Mouse (Mus musculus) kidney, postnatal 14 days (tissue): Measurements from ENCODE around the gene Ptbp1.

Experiments used
- DNase-seq: peaks from one replicate; pipeline ENCODE4 v3.0.0; 2022; ENCODE audit warnings: mixed read lengths

Ptbp1 gene

DNA sequence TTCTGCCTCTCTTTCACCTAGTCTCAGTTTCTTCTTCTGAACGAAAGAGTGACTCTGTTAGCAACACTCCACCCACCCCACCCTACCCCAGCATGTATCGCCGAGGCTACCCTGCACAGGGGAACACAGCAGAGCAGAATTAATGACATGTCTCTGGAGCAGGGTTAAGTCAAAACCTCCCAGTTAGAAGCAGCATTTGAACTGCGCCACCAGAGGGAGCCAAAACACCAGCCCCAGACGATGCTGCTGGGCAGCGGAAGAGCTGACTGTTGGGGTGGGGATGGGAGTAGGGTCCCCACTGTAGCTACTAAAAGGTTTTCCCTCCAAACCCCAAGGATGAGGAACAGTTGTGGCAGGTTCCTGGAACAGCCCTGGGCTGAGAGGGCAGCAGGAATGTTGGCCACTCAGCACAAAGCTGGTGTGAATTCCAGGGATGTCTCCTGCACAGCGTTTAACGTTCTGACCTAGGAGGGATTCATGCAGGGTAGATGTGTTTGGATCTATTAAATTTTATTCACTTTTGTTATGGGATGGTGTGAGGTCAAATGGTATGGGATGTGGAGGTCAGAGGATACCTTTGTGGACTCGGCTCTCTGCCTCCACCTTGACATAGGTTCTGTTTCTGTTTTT is 19.3 kb upstream of the Ptbp1 start:
- DNase-seq = peak; percentile 82

DNA sequence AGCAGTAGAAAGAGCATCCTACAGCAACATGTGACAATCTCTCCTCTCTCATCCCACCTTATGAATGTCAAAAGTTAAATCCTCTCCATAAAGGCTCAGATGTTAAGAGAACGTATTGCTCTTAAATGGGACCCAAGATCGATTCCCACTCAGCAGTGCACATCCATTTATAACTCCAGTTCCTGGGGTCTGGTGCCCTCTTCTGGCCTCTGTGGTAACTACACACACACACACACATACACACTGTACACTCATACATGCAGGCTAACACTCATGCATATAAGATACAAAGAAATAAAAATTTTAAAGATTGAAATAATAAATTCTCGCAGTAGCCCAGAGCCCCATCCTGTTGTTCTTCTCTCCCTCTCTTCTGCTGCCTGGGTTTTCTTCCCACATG is 17.3 kb upstream of the Ptbp1 start:
- no peak for DNase-seq

DNA sequence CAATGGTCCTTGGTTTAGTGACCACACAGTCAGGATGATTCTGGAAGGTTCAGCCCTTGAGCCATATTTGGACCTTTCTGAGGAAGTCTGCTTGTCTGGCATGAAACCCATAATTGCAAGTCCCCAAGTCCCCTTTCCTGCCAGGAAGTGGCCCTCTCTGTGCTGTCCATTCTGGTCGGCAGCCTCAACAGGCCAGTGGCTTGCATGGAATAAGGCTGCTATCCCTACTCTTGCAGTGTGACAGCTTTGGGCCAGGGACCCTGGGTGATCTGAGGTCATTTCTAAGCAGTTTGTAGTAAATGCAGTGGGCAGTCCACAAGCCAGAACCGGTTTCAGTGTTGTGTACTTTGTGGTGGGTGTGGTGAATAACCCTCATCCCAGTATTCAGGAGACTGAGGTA is 16.1 kb upstream of the Ptbp1 start:
- no peak for DNase-seq

DNA sequence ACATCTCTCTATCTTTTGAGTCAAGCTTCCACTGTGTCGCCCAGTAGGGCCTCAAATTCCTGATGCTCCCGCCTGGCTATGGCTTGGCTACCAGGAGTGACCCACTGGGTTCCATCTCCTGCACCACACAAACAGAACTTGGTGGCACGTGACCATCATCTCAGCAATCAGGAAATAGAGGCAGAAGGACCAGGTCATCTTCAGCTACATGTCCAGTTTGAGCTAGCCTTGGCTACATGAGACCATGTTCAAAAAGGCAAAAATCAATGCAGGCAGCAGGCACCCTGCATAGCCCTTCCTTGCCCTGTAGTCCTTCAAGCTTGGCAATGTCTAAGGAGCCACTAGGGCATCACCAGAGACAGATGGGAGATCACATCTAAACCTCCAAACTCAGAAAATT is 14.1 kb upstream of the Ptbp1 start:
- DNase-seq = no peak

DNA sequence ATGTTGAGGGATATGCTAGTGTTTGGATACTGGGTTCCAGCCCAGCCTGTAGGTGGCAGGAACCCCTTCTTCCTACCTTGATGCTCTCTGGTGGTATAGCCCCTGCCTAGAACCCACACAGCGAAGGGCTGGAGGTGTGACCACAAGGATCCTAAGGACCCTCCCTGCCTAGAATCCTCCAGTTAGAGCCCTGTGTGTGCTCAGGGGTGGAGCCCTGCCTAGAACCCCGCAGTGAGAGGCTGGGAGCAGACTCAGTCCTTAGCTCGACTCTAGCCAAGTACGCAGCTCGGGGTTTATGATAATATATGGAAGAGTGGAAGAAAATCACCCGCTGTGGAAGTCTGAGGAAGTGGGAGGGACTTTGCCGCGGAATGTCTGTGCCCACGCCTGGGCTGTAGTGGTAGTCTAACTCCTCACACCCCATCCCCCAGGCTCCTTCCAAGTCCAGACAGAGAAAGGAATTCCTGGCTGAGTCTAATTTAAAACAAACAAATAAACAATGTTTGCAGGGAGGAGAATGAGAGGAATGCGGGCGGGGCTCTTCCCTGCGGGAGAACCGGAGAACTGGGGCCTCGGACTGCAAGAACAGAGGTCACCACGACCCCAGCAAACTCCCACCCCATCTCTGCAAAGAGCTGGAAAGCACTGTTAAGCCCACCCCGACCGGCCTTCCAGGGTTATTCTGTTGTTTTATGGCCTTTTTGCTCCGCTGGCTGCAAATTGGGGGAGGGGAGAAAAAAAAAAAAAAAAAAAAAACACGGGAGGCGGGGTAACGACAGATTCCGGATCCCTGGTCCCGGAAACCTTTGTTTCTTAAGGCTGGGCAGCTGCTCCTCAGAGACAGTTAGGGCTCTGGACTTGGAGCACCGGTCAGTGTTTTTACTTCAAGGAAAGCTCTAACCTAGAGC is 13.3 kb upstream of the Ptbp1 start:
- peak; percentile 90 for DNase-seq

DNA sequence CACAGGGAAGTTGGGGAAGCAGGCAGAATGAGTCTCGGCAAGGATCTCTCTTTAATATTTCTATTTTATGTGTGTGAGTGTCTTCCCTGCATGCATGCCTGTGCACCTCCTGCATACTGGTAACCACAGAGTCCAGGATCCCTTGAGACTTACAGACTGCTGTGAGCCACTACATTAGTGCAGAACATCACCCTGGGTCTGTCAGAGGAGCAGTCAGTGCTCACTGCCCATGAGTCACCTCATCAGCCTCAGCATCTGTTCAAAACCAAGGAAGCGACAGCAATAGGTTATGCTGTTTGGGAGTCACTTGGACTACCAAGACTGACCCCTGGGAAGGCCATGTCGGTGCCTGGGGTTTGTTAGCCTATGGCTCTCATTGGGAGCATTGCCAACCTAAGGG is 11.9 kb upstream of the Ptbp1 start:
- DNase-seq = no peak

DNA sequence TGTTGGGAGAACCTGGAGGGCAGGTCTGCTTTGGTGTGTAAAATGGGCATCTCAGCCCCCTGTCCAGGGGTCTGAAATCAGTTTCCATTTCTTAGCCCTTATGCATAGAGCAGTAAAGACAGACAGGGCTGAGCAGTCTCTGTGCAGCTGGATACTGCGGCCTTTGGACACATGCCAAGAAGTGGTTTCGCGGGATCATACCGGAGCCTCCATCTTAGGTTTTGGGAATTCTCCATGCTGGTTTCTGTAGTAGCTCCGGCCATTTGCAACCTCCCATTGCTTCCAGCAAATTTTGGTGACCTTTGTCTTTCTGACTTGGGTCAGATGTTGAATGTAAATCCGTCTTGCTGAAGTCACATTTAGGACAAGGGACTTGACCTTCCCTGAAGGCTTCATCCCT is 10.8 kb upstream of the Ptbp1 start:
- no peak for DNase-seq

DNA sequence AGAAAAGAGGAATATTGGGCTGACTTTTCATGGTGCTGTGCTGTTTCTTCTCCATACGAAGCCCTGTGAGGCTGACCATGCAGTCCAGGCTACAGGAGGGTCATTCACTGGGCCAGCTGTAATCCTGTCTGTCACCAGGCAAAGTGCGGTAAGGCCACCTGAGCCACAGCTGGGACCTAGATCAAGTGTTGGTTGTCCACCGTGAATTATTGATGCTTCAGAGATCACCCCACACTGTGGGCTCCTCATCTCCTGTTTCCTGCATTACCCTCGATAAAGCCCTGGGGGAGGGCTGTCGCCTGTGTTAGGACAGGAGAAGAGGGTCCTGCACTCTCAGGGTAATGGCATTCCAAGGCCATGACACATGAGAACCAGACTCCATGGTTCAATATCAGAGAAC is 7.7 kb upstream of the Ptbp1 start:
- no peak for DNase-seq

DNA sequence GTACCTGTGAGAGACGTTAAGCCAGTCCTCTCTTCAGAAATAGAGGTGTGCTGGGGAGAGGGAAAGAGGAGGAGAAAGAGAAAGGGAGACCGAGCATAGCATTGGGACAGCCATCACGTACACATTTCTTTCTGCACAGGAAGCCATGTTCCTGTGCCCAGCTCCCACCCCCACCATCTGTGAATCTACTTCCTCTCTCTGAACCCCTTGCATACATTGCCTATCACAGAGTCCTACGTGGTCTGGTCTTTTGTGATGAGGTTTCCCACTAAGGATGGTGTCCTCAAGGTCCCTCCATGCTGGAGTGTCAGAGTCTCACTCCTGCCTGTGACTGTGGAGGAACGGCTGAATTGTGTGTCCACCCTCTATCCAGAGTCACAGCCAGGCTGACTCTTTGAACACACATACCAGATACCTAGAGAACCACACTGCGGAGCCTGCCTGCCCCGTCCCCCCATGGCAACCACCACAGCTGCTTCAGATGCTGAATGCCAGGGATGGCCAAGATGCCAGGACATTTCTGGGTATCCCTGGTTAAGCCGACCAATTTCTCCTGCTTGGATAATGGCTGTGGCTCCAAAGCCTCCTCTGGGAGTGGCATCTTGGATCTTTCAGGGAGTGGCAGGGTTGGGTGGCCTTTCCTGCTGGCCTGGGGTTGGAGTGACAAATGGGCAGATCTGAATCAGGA is 4.1 kb upstream of the Ptbp1 start:
- DNase-seq = no peak

DNA sequence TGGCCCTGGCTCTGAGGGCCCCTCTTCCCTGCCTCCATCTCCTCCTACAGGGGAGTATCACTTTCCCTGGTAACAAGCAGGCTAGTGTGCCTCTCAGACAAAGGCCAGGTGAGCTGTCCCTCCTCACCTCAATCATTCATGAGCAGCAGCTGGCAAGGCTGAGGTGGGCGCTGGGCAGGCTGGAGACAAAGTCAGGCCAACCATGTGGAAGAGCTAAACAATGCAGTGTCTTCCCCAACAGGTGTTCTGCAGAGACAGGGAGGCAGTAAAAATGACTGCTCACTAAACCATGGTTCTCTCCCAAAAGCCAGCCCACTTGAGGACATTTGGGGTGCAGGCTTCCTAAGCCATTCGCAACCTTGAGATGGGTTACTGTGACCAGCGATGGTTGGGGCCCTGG is 2.6 kb upstream of the Ptbp1 start:
- DNase-seq = no peak

DNA sequence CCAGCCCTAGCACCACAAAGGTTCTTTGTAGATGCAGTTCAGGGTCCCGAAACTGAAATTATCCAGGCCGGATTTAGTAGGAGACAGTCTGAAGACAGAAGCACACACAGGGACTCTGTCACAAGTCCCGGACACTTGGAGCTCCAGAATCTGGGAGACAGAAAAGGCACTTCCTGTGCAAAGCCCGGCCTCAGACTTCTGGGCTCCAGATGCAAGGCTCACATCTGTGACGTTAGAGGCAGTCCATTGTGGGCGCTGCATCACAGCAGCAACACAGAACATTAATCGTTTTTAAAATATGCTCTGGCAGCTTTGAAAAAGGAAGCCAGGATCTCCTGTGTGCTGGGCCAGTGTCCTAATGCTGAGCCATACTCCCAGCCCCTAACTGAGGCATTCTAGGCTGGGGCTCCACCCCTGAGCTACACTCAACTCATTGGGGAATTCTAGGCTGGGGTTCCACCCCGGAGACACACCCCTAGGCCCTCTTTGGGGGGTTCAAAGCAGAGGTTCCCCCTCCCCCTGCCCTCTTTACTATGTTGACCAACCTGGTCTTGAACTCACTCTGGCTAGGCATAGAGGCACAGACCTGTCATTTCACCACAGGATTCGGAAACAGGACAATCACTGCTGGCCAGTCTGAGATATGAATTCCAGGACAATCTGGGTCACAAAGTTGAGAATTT is 2.0 kb upstream of the Ptbp1 start:
- DNase-seq = peak; percentile 82

DNA sequence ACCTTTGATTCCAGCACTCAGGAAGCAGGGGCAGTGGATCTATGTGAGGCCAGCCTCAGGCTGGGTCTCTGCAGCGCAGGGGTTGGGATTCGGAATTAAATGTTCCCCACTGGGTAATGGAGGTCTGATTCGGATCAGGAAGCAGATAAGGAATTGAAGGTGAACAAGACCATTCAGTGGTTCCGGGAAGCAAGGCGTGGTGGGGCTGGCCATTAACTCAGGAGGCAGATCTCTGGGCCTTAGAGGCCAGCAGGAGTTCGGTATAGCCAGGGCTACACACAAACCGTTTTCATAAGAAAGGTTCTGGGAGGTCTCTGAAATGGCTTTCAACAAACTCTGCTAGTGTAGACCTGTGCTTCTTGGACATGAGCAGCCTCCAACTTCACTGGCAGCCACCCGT is 1.4 kb upstream of the Ptbp1 start:
- no peak for DNase-seq

DNA sequence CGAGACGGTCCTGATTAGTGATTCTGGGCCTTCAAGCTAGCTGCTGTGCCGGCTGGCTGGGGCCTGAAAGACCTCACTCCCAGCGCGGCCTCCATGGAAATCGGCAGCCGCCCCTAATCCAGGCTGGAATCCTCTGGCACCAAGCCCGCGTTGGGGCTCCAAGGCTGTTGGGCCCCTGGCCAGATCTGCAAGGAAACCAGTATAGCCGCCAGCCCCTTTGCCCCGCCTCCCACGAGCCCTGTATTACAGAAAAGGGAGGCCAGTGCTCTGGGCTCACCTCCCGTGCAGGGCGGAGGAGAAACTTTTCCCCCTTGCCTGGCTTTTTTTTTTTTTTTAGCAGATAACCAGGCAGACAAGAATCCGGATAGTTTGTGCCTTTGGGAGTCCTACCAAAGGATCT is 835 bp upstream of the Ptbp1 start:
- DNase-seq = peak; percentile 99

DNA sequence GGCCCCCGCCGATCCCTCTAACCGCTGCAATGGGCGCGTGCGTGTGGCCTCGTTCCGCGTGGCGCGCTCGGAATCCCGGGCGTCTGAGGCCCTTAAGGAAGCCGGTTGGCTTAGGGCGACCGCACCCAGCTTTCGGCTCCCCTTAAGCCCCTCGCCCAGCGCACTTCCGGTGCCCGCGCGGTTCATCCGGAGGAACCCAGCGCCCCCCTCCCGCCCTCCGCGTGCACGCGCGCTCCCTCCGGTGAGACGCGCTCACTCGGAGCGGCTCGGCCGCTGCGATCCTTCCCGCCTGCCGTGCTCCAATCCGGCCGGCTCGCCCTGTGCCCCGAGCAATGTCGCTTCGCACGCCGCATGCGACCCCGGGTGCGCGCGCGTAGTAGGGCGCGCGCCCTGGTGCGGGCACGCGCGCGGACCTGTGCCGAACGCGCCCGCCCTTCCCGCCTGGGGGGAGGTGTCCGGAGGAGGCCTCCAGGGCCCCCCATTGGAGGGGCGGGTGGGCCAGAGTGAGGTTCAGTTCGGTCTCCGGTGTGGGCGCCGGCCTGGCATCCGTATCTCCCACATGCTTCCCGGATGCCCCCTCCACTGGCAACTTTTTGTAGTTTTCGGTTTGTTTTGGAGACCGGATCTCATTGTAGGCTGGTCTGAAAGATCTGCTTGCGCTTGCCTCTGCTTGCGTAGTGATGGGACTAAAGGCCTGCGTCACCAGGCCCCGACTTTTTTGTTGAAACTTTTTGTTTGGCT is 744 bp downstream of the Ptbp1 start:
- DNase-seq = peak; percentile 82

DNA sequence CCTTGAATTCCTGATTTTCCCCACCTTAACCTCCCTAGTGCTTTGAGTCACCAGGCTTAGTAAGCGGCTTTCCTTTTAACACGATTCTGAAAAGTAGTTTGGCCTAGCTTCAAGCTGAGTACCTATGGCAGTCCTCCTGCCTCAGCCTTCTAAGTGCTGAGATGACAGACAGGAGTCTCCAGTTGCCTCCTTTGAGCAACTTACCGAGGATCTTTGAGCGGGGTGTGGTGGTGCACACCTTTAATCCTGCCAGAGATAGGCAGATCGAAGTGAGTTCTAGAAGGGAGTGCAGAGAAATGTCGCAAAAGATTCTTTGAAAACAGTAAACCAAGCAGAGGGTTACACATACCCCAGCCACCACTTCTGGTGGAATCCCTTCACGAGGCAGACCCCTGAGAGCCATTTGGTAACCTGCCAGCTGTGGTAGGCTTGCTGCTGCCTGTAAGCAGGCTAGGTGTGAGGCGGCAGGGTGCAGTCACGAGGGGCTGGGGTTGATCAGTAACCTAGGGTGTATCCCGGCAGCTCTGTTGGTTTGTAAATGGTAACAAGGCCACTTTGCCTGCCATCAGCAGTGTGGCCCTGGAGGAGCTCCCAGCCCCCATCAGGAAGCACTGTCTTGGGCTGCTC is 1.4 kb downstream of the Ptbp1 start:
- peak; percentile 91 for DNase-seq

DNA sequence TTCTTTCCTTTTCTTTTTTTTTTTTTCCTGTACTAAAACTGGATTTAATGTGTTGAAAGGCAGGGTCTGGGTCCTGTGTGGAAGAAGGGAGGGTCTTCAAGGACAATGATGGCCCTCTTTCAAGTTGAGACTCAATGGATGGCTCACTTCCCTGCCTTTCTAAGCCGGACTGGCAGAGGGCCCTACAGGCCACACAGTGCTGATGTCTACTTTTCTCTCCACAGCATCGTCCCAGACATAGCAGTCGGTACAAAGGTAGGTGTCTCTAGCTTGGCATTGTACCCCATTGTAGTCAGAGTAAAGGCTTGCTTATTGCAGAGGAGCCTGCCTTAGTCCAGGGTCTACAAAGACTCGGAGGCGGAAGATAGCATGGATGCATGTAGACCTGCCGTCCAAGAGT is 2.1 kb downstream of the Ptbp1 start:
- DNase-seq = no peak

DNA sequence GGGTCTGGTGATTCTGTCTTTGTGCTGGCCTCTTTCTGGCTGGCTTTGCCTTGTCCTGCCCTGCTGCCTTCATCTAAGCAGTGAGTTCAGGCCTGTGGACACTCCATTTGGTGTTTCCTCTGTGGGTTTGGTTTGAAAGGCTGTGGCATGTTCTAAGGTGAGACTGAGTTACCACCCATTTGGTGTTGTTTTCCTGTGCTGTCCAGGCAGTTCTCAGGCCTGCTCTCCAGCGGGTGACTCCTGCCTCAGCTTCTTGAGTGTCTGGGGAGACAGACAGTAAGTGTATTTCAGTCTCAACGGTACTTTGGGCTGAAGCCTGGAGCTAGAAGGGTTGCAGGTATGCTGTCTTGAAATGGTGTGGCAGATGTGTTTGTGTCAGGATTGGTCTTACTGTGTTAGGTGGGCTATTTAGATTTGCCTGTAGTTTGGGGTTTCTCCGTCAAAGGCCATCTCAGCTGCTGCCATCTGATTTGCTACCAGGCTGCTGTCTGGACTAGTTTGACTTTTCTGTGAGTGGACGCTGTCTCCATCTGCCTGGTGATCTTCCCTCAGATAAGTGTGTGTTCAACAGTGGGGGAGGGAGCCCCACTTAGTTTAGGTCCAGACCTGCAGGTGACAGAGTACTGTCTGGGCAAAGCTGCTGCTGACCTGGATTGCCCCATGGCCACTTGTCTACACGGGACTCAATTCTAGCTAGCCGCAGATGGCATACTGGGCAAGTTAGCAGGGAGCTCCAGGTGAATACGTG is 2.7 kb downstream of the Ptbp1 start:
- DNase-seq = no peak

DNA sequence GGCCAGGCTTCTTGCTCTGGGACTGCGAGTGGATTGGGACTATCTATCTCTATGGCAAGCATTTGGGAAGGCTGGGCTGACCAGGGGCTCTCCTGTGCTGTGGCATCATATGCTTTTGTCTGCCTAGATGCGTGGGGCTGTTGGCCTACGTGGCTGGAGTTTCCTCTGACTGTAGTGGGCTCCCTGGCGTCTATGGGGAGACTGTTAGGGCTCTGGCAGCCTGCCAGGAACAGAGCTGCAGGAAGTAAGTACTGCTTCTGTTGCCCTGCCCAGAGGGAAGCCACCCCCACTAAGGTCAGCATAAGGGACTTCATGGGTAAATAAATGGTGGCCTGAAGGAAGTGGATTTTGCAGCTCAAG is 3.2 kb downstream of the Ptbp1 start:
- peak; percentile 91 for DNase-seq

DNA sequence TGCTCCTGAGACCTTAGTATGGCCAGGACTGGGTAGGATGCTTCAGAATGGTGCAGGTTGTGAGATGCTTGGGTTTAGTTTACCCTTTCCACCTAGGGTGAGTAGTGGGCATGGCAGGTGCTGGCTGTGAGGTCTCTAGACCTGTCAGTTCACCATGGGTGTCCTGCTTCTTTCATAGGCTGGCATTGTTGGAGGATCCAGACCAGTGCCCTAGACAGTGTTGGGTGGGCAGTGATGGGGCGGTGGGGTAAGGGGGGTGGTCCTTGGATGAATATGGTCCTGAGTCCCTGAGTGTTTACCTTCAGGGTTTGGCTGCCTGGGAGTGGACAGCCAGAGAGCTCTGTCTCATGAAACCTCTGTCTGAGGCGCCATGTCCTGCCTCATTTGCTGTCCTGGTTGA is 3.7 kb downstream of the Ptbp1 start:
- DNase-seq = no peak

DNA sequence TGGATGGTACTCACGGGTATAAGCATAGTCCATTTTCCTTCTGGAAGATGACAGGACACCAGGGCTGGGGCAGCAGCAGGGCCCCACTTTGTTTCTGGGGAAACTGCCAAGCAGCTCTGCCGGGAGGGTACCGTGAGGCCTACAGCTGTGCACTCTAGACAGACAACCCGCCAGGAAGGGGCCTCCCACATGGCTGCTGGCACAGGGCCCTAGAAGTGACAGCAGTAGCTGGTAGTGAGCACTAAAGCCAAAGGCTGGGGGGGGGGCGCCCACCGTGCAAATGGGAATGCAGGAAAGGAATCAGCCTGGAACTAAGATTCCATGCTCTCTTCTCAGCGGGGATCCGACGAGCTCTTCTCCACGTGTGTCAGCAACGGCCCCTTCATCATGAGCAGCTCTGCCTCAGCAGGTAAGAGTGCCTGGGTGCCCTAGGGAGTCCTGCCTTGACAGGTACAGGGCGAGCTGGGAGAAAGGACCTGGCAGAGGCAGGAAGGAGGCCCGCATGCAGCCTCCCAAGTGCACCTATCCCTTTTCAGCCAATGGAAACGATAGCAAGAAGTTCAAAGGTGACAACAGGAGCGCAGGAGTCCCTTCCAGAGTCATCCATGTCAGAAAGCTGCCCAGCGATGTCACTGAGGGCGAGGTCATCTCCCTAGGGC is 4.3 kb downstream of the Ptbp1 start:
- DNase-seq = peak; percentile 88

DNA sequence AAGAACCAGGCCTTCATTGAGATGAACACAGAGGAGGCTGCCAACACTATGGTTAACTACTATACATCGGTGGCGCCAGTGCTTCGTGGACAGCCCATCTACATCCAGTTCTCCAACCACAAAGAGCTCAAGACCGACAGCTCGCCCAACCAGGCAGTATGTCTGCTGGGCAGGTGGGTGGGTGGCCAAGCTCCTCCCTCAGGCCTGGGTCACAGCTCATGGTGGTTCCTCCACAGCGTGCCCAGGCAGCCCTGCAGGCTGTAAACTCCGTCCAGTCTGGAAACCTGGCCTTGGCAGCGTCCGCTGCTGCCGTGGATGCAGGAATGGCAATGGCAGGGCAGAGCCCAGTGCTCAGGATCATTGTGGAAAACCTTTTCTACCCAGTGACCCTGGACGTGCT is 4.9 kb downstream of the Ptbp1 start:
- no peak for DNase-seq
